Mouse (Mus musculus): ENCODE data around the gene Nxpe3. TPM values are rescaled to one million over a fixed set of nuclear protein-coding genes. Genes with fewer than 3 reads are reported as not detected.

Nxpe3 gene
- polyA plus RNA-seq, 1 experiment from 2014 or later = 0.72 TPM

GRCm38 (mm10) chr16:55924010-55924409 is 28.9 kb upstream of the Nxpe3 start:
- Histone ChIP-seq H3K36me3 (ENCODE audit: control insufficient read depth, insufficient read depth) (peaks cover 3% of the 10 kb centered on the region; the same call in 1 of the 2 replicates), H3K9ac (ENCODE audit: low read depth, low read length) (no peak overlapping the region), H3K9me3 (ENCODE audit: control insufficient read depth) (no peaks in the 10 kb centered on the region), H3K27me3 (replicated peaks; ENCODE audit: control insufficient read depth, insufficient read depth, low read length) (no peaks in the 10 kb centered on the region), H3K4me1 (replicated peaks; ENCODE audit: control insufficient read depth, insufficient read depth, low read length) (no peaks in the 10 kb centered on the region), H3K4me2 (replicated peaks; ENCODE audit: low read depth) (no peak overlapping the region), H3K4me3 (ENCODE audit: low read depth, low read length) (no peak overlapping the region), H3K27ac (ENCODE audit: low read depth, low read length) (no peak overlapping the region)
- no peak for TF ChIP-seq CTCF (IDR thresholded peaks at IDR 0.05; ENCODE audit: low read depth)
- no peak for ATAC-seq
- 84% methylated on average over 4 of the region's 4 CpGs for WGBS

GRCm38 (mm10) chr16:55922079-55922478 is 27.0 kb upstream of the Nxpe3 start:
- no peak for TF ChIP-seq CTCF (IDR thresholded peaks at IDR 0.05; ENCODE audit: low read depth)
- H3K9ac ChIP-seq (ENCODE audit: low read depth, low read length) = no peak overlapping the region
- no peak overlapping the region for H3K27ac ChIP-seq (ENCODE audit: low read depth, low read length)
- H3K4me3 ChIP-seq (ENCODE audit: low read depth, low read length) = no peak overlapping the region
- ATAC-seq = no peak
- no peaks in the 10 kb centered on the region for H3K4me1 ChIP-seq (replicated peaks; ENCODE audit: control insufficient read depth, insufficient read depth, low read length)
- no peaks in the 10 kb centered on the region for H3K36me3 ChIP-seq (ENCODE audit: control insufficient read depth, insufficient read depth)
- H3K4me2 ChIP-seq (replicated peaks; ENCODE audit: low read depth) = no peak overlapping the region
- H3K9me3 ChIP-seq (ENCODE audit: control insufficient read depth) = no peaks in the 10 kb centered on the region
- WGBS = 90% methylated on average over 10 of the region's 10 CpGs
- no peaks in the 10 kb centered on the region for H3K27me3 ChIP-seq (replicated peaks; ENCODE audit: control insufficient read depth, insufficient read depth, low read length)

GRCm38 (mm10) chr16:55914716-55915115 is 19.6 kb upstream of the Nxpe3 start:
- ATAC-seq = no peak
- no peak overlapping the region for H3K27ac ChIP-seq (ENCODE audit: low read depth, low read length)
- no peaks in the 10 kb centered on the region for H3K9me3 ChIP-seq (ENCODE audit: control insufficient read depth)
- WGBS = 97% methylated on average over 7 of the region's 7 CpGs
- H3K27me3 ChIP-seq (replicated peaks; ENCODE audit: control insufficient read depth, insufficient read depth, low read length) = no peaks in the 10 kb centered on the region
- no peak overlapping the region for H3K9ac ChIP-seq (ENCODE audit: low read depth, low read length)
- H3K4me3 ChIP-seq (ENCODE audit: low read depth, low read length) = no peak overlapping the region
- H3K36me3 ChIP-seq (ENCODE audit: control insufficient read depth, insufficient read depth) = peaks cover 6% of the 10 kb centered on the region
- H3K4me1 ChIP-seq (replicated peaks; ENCODE audit: control insufficient read depth, insufficient read depth, low read length) = no peaks in the 10 kb centered on the region
- TF ChIP-seq CTCF (IDR thresholded peaks at IDR 0.05; ENCODE audit: low read depth) = no peak
- H3K4me2 ChIP-seq (replicated peaks; ENCODE audit: low read depth) = no peak overlapping the region

GRCm38 (mm10) chr16:55910208-55910793 is 15.2 kb upstream of the Nxpe3 start:
- H3K4me1 ChIP-seq (replicated peaks; ENCODE audit: control insufficient read depth, insufficient read depth, low read length) = no peaks in the 10 kb centered on the region
- no peaks in the 10 kb centered on the region for H3K9me3 ChIP-seq (ENCODE audit: control insufficient read depth)
- H3K4me2 ChIP-seq (replicated peaks; ENCODE audit: low read depth) = no peak overlapping the region
- no peak for TF ChIP-seq CTCF (IDR thresholded peaks at IDR 0.05; ENCODE audit: low read depth)
- H3K27ac ChIP-seq (ENCODE audit: low read depth, low read length) = no peak overlapping the region
- no peaks in the 10 kb centered on the region for H3K27me3 ChIP-seq (replicated peaks; ENCODE audit: control insufficient read depth, insufficient read depth, low read length)
- ATAC-seq = no peak
- H3K36me3 ChIP-seq (ENCODE audit: control insufficient read depth, insufficient read depth) = peaks cover 6% of the 10 kb centered on the region
- no peak overlapping the region for H3K9ac ChIP-seq (ENCODE audit: low read depth, low read length)
- H3K4me3 ChIP-seq (ENCODE audit: low read depth, low read length) = no peak overlapping the region
- 87% methylated on average over 10 of the region's 10 CpGs for WGBS

GRCm38 (mm10) chr16:55906928-55907679 is 12.0 kb upstream of the Nxpe3 start:
- Histone ChIP-seq H3K4me2 (replicated peaks; ENCODE audit: low read depth) (no peak overlapping the region), H3K9ac (ENCODE audit: low read depth, low read length) (no peak overlapping the region), H3K4me1 (replicated peaks; ENCODE audit: control insufficient read depth, insufficient read depth, low read length) (no peaks in the 10 kb centered on the region), H3K36me3 (ENCODE audit: control insufficient read depth, insufficient read depth) (no peaks in the 10 kb centered on the region), H3K27ac (ENCODE audit: low read depth, low read length) (no peak overlapping the region), H3K27me3 (replicated peaks; ENCODE audit: control insufficient read depth, insufficient read depth, low read length) (no peaks in the 10 kb centered on the region), H3K9me3 (ENCODE audit: control insufficient read depth) (no peaks in the 10 kb centered on the region), H3K4me3 (ENCODE audit: low read depth, low read length) (no peak overlapping the region)
- no peak for ATAC-seq
- 83% methylated on average over 5 of the region's 5 CpGs for WGBS
- no peak for TF ChIP-seq CTCF (IDR thresholded peaks at IDR 0.05; ENCODE audit: low read depth)

- WGBS = 89% methylated on average over 25 of the region's 25 CpGs
- H3K36me3 ChIP-seq (ENCODE audit: control insufficient read depth, insufficient read depth) = no peaks in the 10 kb centered on the region
- no peak overlapping the region for H3K4me2 ChIP-seq (replicated peaks; ENCODE audit: low read depth)
- no peaks in the 10 kb centered on the region for H3K4me1 ChIP-seq (replicated peaks; ENCODE audit: control insufficient read depth, insufficient read depth, low read length)
- no peak overlapping the region for H3K4me3 ChIP-seq (ENCODE audit: low read depth, low read length)
- no peaks in the 10 kb centered on the region for H3K27me3 ChIP-seq (replicated peaks; ENCODE audit: control insufficient read depth, insufficient read depth, low read length)
- H3K27ac ChIP-seq (ENCODE audit: low read depth, low read length) = no peak overlapping the region
- no peak for TF ChIP-seq CTCF (IDR thresholded peaks at IDR 0.05; ENCODE audit: low read depth)
- H3K9ac ChIP-seq (ENCODE audit: low read depth, low read length) = no peak overlapping the region
- no peaks in the 10 kb centered on the region for H3K9me3 ChIP-seq (ENCODE audit: control insufficient read depth)
- no peak for ATAC-seq
Observed at GRCm38 (mm10) chr16:55905370-55905769, 10.3 kb upstream of the Nxpe3 start.
